Mouse (Mus musculus) E14TG2a.4 (cell line): ENCODE measurements around the gene Filip1l.

Source experiments
- H3K27me3 ChIP-seq: 2 replicates; pipeline ENCODE4 v1.6.1; 2014; ENCODE audit warnings: low read length, control low read depth; ENCODE audit not compliant: insufficient read depth
- H3K36me3 ChIP-seq: 2 replicates; pipeline ENCODE4 v1.6.1; 2014; ENCODE audit warnings: low read length, control low read depth; ENCODE audit not compliant: insufficient read depth
- H3K4me1 ChIP-seq: replicated peaks from 2 replicates; pipeline ENCODE4 v1.6.1; 2014; ENCODE audit warnings: low read depth, low read length, control low read depth
- H3K4me3 ChIP-seq: replicated peaks from 2 replicates; pipeline ENCODE4 v1.5.1; 2014; ENCODE audit warnings: mild to moderate bottlenecking, low read length
- H3K9me3 ChIP-seq: 2 replicates; pipeline ENCODE4 v1.6.1; 2014; ENCODE audit warnings: low read length, control low read depth
- CTCF ChIP-seq: conservative IDR thresholded peaks from 2 replicates; pipeline ENCODE4 v1.5.1; 2014; ENCODE audit warnings: low read length
- NANOG ChIP-seq: IDR thresholded peaks from 2 replicates; pipeline ENCODE4 v1.6.1; 2014; ENCODE audit warnings: borderline replicate concordance, low read length, mixed read lengths
- POU5F1 ChIP-seq: IDR thresholded peaks from 2 replicates; pipeline ENCODE4 v1.6.1; 2014; ENCODE audit warnings: low read length, borderline replicate concordance

Gene Filip1l

DNA sequence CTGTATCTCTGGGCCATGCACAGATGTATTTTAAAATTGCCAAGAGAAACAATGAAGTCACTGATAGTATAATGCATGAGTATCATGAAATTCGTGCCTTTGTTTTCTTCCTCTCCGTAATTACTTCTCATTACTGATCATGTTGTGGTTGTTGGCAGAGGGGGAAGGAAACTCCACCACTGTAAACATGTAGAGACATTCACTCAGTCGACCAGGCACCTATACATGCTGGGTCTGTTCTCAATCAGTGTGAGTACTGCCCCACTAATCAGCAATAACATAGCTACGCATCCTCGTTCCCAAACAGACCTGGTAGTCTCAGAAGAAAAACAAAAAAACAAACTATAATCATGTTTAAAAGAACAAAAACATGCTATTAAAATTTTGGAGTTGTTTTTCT, 149.9 kb downstream of the Filip1l start:
- Histone ChIP-seq H3K4me3 (no peak overlapping the region), H3K4me1 (no peaks in the 10 kb centered on the region), H3K27me3 (no peaks in the 10 kb centered on the region), H3K9me3 (no peaks in the 10 kb centered on the region), H3K36me3 (no peaks in the 10 kb centered on the region)
- TF ChIP-seq POU5F1: no peak
- no peak for TF ChIP-seq NANOG
- no peak for TF ChIP-seq CTCF

DNA sequence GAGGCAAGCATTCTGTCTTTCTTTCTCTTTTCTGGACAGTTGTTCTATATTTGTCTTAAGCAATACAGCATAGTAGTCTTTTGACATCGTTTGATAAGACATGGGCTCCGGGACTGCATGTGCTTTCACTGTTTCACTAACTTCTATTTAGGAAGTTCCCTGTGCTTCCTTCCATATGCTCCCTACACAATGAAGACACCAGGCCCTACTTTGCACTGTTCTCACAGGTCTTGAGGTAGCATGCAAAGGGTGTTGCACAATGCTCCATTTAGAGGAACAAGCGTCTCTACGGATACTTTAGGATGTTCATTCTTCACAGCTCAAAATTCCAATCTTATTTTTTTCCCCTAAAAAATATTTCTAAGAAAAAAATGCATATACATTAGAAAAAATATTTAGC, 151.8 kb downstream of the Filip1l start:
- Histone ChIP-seq H3K27me3 (no peaks in the 10 kb centered on the region), H3K36me3 (no peaks in the 10 kb centered on the region), H3K4me3 (no peak overlapping the region), H3K9me3 (no peaks in the 10 kb centered on the region), H3K4me1 (no peaks in the 10 kb centered on the region)
- TF ChIP-seq NANOG: no peak
- no peak for TF ChIP-seq POU5F1
- TF ChIP-seq CTCF: no peak

DNA sequence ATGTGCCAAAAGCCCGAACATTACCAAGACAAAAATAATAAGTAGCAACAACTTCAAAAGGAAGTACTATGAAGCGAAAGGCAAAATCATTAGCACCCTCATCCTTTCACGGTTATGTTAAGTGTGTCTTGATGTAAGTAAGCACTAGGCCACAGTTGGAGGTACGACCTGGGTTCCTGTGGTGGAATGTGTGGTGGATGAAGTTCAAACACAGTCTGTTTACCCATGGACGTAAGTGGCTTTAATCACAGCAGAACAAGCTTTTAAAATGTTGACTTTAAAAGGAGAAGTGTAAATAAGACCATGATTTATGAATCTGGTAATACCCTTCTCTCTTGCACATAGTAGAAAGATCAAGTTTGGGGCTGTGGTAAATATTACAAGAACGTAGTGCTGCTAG, 153.2 kb downstream of the Filip1l start:
- Histone ChIP-seq H3K4me1 (no peaks in the 10 kb centered on the region), H3K4me3 (no peak overlapping the region), H3K9me3 (no peaks in the 10 kb centered on the region), H3K36me3 (no peaks in the 10 kb centered on the region), H3K27me3 (no peaks in the 10 kb centered on the region)
- no peak for TF ChIP-seq NANOG
- TF ChIP-seq CTCF: no peak
- TF ChIP-seq POU5F1: no peak

DNA sequence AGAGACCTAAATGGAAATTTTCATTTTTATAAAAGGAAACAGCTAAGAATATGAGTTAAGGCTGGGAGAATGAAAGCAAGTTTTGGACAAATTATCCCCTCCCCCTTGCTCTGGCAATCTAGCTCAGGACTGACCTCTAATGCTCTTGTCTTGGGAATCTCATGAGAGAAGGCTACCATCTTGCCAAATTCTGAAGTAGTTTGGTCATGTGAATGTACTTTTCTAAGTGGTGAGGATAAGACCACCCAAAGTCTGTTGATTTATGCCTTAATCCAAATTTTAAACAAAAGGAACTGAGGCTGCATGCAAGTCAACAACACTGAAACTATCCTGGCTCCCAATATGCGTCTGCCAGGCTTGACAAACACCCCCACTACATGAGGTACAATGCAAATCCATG, 155.5 kb downstream of the Filip1l start:
- Histone ChIP-seq H3K36me3 (no peaks in the 10 kb centered on the region), H3K27me3 (no peaks in the 10 kb centered on the region), H3K4me1 (no peaks in the 10 kb centered on the region), H3K9me3 (no peaks in the 10 kb centered on the region), H3K4me3 (no peak overlapping the region)
- no peak for TF ChIP-seq POU5F1
- TF ChIP-seq CTCF: no peak
- no peak for TF ChIP-seq NANOG

DNA sequence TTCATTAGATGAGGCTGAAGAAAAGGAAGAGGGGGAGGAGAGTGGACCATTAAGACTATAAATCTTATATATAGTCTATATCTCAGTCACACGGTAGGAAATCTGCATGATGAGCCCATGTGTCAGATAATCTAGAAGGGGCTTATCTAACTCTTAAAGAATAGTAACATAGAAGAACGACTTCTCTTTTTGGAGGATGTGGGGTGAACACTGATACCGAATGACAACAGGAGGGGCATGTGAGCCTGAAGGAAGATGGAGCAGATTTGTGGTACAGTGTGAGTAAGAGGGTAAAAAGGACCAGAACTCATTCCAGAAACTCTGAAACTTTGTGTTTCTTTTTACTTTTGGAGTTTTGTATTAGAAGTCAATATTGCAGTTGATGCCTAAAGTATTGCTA, 156.2 kb downstream of the Filip1l start:
- H3K4me3 ChIP-seq: no peak overlapping the region
- no peaks in the 10 kb centered on the region for H3K36me3 ChIP-seq
- no peaks in the 10 kb centered on the region for H3K9me3 ChIP-seq
- no peaks in the 10 kb centered on the region for H3K4me1 ChIP-seq
- no peaks in the 10 kb centered on the region for H3K27me3 ChIP-seq
- TF ChIP-seq CTCF (no peak), NANOG (no peak), POU5F1 (no peak)

DNA sequence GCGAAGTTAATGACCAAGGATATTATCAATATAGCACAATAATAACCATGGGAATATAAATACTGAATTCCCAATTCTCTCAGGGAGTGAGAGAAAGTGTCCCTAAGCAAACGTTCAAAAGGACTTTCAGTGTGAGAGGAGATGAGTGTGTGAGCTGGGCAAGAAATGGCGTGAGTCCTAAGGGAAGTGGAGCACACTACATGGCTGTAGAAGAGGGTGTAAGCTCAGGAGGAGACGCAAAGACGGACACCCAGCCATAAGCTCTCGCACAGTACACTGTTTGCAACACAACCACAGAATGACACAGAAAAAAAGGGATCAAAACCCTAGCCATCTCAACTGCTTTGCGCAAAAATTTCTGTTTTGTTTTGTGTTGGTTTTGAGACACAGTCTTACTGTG, 160.7 kb downstream of the Filip1l start:
- Histone ChIP-seq H3K9me3 (no peaks in the 10 kb centered on the region), H3K4me1 (no peaks in the 10 kb centered on the region), H3K27me3 (no peaks in the 10 kb centered on the region), H3K36me3 (no peaks in the 10 kb centered on the region), H3K4me3 (no peak overlapping the region)
- TF ChIP-seq POU5F1 (no peak), NANOG (no peak), CTCF (no peak)

DNA sequence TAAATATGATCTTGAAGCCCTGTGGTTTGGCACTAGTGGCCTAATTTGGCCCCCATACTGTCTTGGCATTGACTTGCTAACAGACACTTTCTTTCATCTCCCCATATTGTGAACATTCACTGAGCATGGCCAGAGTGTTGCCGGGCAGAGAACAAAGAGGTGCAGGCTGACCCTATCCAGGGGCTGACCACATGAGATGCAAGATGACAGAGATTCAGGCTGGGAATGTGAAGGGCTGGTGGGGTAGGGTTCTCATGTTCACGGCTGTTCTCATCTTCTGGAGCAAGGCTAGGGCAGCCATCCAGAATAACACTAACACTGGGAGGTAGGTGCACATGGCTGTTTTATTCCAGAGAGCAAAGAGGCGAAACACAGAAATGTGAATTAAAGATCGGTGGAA, 161.5 kb downstream of the Filip1l start:
- no peak overlapping the region for H3K4me3 ChIP-seq
- H3K36me3 ChIP-seq: no peaks in the 10 kb centered on the region
- no peak for TF ChIP-seq POU5F1
- TF ChIP-seq CTCF: no peak
- TF ChIP-seq NANOG: no peak
- H3K27me3 ChIP-seq: no peaks in the 10 kb centered on the region
- H3K4me1 ChIP-seq: no peaks in the 10 kb centered on the region
- no peaks in the 10 kb centered on the region for H3K9me3 ChIP-seq

DNA sequence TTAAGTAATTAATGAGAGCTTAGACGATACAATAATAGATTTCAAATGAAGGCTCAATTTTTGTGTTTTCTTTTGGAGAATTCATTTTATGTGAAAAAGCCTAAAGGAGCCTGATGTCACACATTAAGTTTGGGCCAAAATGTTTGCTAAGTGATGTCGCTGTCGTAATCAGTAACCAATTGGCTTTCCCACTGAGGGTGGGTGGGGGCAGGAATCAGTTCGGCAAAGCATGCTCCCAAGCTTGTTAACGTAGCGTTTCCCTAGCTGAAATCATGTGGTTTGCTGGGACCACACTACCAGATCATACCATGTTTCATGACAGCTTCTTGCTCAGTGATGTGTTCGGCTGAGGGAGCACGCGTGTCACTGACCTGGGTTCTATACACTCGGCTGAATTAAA, 162.7 kb downstream of the Filip1l start:
- H3K27me3 ChIP-seq: no peaks in the 10 kb centered on the region
- no peaks in the 10 kb centered on the region for H3K9me3 ChIP-seq
- no peak overlapping the region for H3K4me3 ChIP-seq
- TF ChIP-seq NANOG: no peak
- no peak for TF ChIP-seq POU5F1
- TF ChIP-seq CTCF: no peak
- no peaks in the 10 kb centered on the region for H3K4me1 ChIP-seq
- no peaks in the 10 kb centered on the region for H3K36me3 ChIP-seq

DNA sequence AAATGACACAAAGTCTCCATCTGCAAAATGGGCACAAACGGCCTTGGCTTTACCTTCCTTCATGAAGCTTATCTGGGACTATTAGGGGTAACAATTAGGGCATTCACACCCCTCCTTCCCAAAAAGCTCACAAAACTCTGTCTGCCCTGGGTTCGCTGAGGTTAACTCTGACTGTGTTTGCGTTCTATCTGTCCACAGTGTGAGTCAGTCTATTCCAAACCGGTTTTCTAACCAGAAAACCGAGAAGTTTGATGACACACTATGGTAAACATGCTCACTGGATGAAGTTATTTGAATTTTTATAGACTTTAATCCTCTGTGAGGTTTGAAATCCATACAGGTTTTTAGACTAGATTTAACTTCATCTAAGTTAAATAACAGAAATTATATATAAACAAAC, 172.2 kb downstream of the Filip1l start:
- no peaks in the 10 kb centered on the region for H3K27me3 ChIP-seq
- no peaks in the 10 kb centered on the region for H3K4me1 ChIP-seq
- TF ChIP-seq NANOG: no peak
- no peak for TF ChIP-seq POU5F1
- no peak for TF ChIP-seq CTCF
- no peaks in the 10 kb centered on the region for H3K9me3 ChIP-seq
- H3K4me3 ChIP-seq: no peak overlapping the region
- no peaks in the 10 kb centered on the region for H3K36me3 ChIP-seq

DNA sequence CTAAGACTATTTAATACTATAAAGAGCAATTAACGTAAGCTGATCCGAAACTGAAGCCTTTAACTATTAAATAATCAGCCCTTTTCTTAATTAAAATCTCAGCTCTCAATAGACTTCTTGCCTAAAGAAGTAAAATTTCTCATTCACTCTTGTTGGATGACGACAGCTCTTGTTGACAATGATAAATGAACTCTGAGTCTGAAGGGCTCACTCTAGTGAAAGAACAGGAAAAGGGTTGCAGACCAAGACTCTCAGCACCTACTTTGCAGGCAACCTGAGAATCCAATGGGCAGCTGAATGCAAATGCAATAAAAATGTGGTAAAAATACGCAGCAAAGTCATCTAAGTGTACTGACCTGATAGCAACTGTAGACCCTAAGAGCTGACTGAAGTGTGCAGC, 172.6 kb downstream of the Filip1l start:
- H3K27me3 ChIP-seq: no peaks in the 10 kb centered on the region
- no peaks in the 10 kb centered on the region for H3K9me3 ChIP-seq
- no peaks in the 10 kb centered on the region for H3K36me3 ChIP-seq
- no peak overlapping the region for H3K4me3 ChIP-seq
- no peak for TF ChIP-seq NANOG
- no peak for TF ChIP-seq CTCF
- TF ChIP-seq POU5F1: no peak
- no peaks in the 10 kb centered on the region for H3K4me1 ChIP-seq
